Mouse (Mus musculus) G1E (cell line): ENCODE data around the gene Sult2b1.

Experiments used
- CTCF ChIP-seq: IDR thresholded peaks from 2 replicates; pipeline ENCODE4 v1.5.1; 2012; ENCODE audit warnings: low read depth, low read length, inconsistent platforms, mixed read lengths
- GATA1 ChIP-seq: IDR thresholded peaks from 2 replicates; pipeline ENCODE4 v1.6.1; 2012; ENCODE audit warnings: borderline replicate concordance, low read length, inconsistent platforms, mixed read lengths
- GATA2 ChIP-seq: IDR thresholded peaks from 2 replicates; pipeline ENCODE4 v1.6.1; 2012; ENCODE audit warnings: low read depth, low read length, inconsistent platforms, borderline replicate concordance
- TAL1 ChIP-seq: conservative IDR thresholded peaks from 2 replicates; pipeline ENCODE4 v1.6.1; 2012; ENCODE audit warnings: low read depth, low read length, inconsistent platforms, mixed read lengths

DNA sequence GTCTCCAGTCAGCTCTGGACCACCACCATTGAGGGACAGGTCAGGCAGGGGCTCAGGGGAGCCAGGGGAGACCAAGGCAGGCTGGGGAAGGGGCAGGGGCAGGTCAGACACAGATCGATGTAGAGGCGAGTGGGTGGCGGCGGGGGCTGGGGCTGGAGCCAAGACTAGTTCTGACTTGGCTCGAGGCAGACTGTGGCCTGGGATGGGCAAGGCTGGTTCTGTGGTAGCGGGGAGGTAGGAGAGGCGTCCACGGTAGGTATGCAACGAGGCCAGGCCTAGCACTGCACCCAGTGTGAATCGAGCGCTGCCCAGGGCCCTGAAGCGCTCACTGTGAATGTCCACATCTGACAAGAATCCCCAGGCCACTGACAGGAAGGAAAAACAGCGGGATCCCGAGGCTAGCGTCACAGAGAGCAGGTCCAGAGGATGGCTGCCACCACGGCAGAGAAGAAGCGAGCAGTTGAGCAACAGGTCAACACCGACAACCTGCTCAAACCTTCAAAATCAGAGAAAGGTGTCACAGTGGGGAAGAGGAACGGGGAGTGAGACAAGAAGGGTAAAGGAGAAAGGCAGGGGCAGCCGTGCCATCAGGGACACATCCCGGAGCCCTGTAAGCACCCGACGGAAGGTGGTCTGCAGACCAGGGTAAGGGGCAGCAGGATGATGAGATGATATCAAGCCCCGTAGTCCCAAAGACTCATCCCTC lies 73.0 kb downstream of the Sult2b1 start:
- TF ChIP-seq CTCF (no peak), GATA2 (no peak), GATA1 (no peak), TAL1 (no peak)
